Mouse (Mus musculus): ENCODE measurements at regions not wholly inside any gene's neighbourhood (a gene's known extent, or its start where the extent isn't known, plus 50 kb on each side); places are given as distances from the start of the nearest gene placed in this dataset.

DNA sequence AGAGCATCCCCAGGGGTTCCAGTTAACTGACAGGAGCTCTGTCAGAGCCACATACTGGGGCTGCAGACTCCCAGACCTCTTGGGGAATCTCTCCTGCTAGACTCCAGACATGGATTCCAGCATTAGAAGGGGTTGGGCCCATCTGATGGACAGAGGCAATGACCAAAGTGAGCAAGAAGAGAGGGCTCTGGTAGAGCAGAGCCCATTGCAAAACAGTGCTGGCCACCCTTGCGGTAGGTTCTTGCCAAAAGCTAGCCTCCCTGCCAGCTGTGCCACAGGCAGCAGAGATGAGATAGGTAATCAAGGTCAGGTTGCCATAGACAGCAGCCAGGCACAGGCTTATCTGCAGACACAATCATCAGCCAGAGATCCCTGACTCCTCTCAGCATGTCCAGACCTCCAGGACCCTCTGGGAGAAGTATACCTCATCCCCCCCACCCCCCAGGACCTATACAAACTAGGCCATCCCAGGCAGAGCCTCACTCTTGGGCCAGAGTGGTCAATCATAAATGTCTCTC is 151.1 kb upstream of the Cdh4 start:
- TF ChIP-seq POLR2A (IDR thresholded peaks at IDR 0.05; ENCODE audit: extremely low read depth, insufficient read depth, low read length): no peak
- no peak for TF ChIP-seq CTCF (IDR thresholded peaks at IDR 0.05; ENCODE audit: extremely low read depth, insufficient read depth, low read length)
